Mouse (Mus musculus): ENCODE results near the gene Colgalt2. TPM values are rescaled to one million over a fixed set of nuclear protein-coding genes. Genes with fewer than 3 reads are reported as not detected.
"Not testable (repeated sequence)": the region's sequence is repeated elsewhere in the genome, so short reads cannot be mapped to it uniquely, and the experiment has no call there.

Colgalt2 gene
- polyA plus RNA-seq, 1 experiment = 1.1 TPM

- Histone ChIP-seq H3K4me1 (replicated peaks; ENCODE audit: control insufficient read depth, insufficient read depth, low read length) (no peaks in the 10 kb centered on the region), H3K27me3 (ENCODE audit: control insufficient read depth, insufficient read depth, low read length) (no peaks in the 10 kb centered on the region), H3K36me3 (ENCODE audit: control insufficient read depth, insufficient read depth, low read length) (no peaks in the 10 kb centered on the region), H3K4me3 (ENCODE audit: control insufficient read depth, insufficient read depth, low read length) (no peak overlapping the region), H3K27ac (ENCODE audit: control insufficient read depth, insufficient read depth, low read length) (no peak overlapping the region)
- WGBS = 78% methylated on average over 4 of the region's 4 CpGs
- TF ChIP-seq CTCF (IDR thresholded peaks at IDR 0.05; ENCODE audit: borderline replicate concordance, control insufficient read depth, extremely low read depth, insufficient read depth, low read length, poor library complexity) (no peak), POLR2A (IDR thresholded peaks at IDR 0.05; ENCODE audit: control insufficient read depth, extremely low read depth, insufficient read depth, low read length, poor library complexity) (no peak)
- DNase-seq = no peak
Observed at GRCm38 (mm10) chr1:152434166-152434565, 34.5 kb downstream of the Colgalt2 start.

GRCm38 (mm10) chr1:152437518-152437917 is 37.9 kb downstream of the Colgalt2 start:
- H3K36me3 ChIP-seq (ENCODE audit: control insufficient read depth, insufficient read depth, low read length); H3K4me3 ChIP-seq (ENCODE audit: control insufficient read depth, insufficient read depth, low read length); H3K4me1 ChIP-seq (replicated peaks; ENCODE audit: control insufficient read depth, insufficient read depth, low read length); DNase-seq; H3K27ac ChIP-seq (ENCODE audit: control insufficient read depth, insufficient read depth, low read length); H3K27me3 ChIP-seq (ENCODE audit: control insufficient read depth, insufficient read depth, low read length): not testable (repeated sequence)
- 88% methylated on average over 17 of the region's 17 CpGs for WGBS

- WGBS = 73% methylated on average over 4 of the region's 4 CpGs
- H3K36me3 ChIP-seq (ENCODE audit: control insufficient read depth, insufficient read depth, low read length) = no peaks in the 10 kb centered on the region
- DNase-seq = no peak
- H3K27ac ChIP-seq (ENCODE audit: control insufficient read depth, insufficient read depth, low read length) = no peak overlapping the region
- H3K4me1 ChIP-seq (replicated peaks; ENCODE audit: control insufficient read depth, insufficient read depth, low read length) = no peaks in the 10 kb centered on the region
- H3K4me3 ChIP-seq (ENCODE audit: control insufficient read depth, insufficient read depth, low read length) = no peak overlapping the region
- TF ChIP-seq POLR2A (IDR thresholded peaks at IDR 0.05; ENCODE audit: control insufficient read depth, extremely low read depth, insufficient read depth, low read length, poor library complexity) (no peak), CTCF (IDR thresholded peaks at IDR 0.05; ENCODE audit: borderline replicate concordance, control insufficient read depth, extremely low read depth, insufficient read depth, low read length, poor library complexity) (no peak)
- H3K27me3 ChIP-seq (ENCODE audit: control insufficient read depth, insufficient read depth, low read length) = no peaks in the 10 kb centered on the region
Observed at GRCm38 (mm10) chr1:152439408-152439807, 39.8 kb downstream of the Colgalt2 start.

GRCm38 (mm10) chr1:152439874-152440273 is 40.2 kb downstream of the Colgalt2 start:
- DNase-seq = no peak
- Histone ChIP-seq H3K4me3 (ENCODE audit: control insufficient read depth, insufficient read depth, low read length) (no peak overlapping the region), H3K36me3 (ENCODE audit: control insufficient read depth, insufficient read depth, low read length) (no peaks in the 10 kb centered on the region), H3K4me1 (replicated peaks; ENCODE audit: control insufficient read depth, insufficient read depth, low read length) (no peaks in the 10 kb centered on the region), H3K27ac (ENCODE audit: control insufficient read depth, insufficient read depth, low read length) (no peak overlapping the region), H3K27me3 (ENCODE audit: control insufficient read depth, insufficient read depth, low read length) (no peaks in the 10 kb centered on the region)
- TF ChIP-seq POLR2A (IDR thresholded peaks at IDR 0.05; ENCODE audit: control insufficient read depth, extremely low read depth, insufficient read depth, low read length, poor library complexity) (no peak), CTCF (IDR thresholded peaks at IDR 0.05; ENCODE audit: borderline replicate concordance, control insufficient read depth, extremely low read depth, insufficient read depth, low read length, poor library complexity) (no peak)
- WGBS = 92% methylated on average over 10 of the region's 10 CpGs

- Histone ChIP-seq H3K4me3 (ENCODE audit: control insufficient read depth, insufficient read depth, low read length) (no peak overlapping the region), H3K4me1 (replicated peaks; ENCODE audit: control insufficient read depth, insufficient read depth, low read length) (no peaks in the 10 kb centered on the region), H3K27ac (ENCODE audit: control insufficient read depth, insufficient read depth, low read length) (no peak overlapping the region), H3K27me3 (ENCODE audit: control insufficient read depth, insufficient read depth, low read length) (no peaks in the 10 kb centered on the region), H3K36me3 (ENCODE audit: control insufficient read depth, insufficient read depth, low read length) (no peaks in the 10 kb centered on the region)
- WGBS = 93% methylated on average over 7 of the region's 7 CpGs
- DNase-seq = no peak
- TF ChIP-seq CTCF (IDR thresholded peaks at IDR 0.05; ENCODE audit: borderline replicate concordance, control insufficient read depth, extremely low read depth, insufficient read depth, low read length, poor library complexity) (no peak), POLR2A (IDR thresholded peaks at IDR 0.05; ENCODE audit: control insufficient read depth, extremely low read depth, insufficient read depth, low read length, poor library complexity) (no peak)
Observed at GRCm38 (mm10) chr1:152444630-152445029, 45.0 kb downstream of the Colgalt2 start.

GRCm38 (mm10) chr1:152445925-152446324 is 46.3 kb downstream of the Colgalt2 start:
- 94% methylated on average over 6 of the region's 6 CpGs for WGBS
- Histone ChIP-seq H3K27me3 (ENCODE audit: control insufficient read depth, insufficient read depth, low read length) (no peaks in the 10 kb centered on the region), H3K27ac (ENCODE audit: control insufficient read depth, insufficient read depth, low read length) (no peak overlapping the region), H3K4me3 (ENCODE audit: control insufficient read depth, insufficient read depth, low read length) (no peak overlapping the region), H3K4me1 (replicated peaks; ENCODE audit: control insufficient read depth, insufficient read depth, low read length) (no peaks in the 10 kb centered on the region), H3K36me3 (ENCODE audit: control insufficient read depth, insufficient read depth, low read length) (no peaks in the 10 kb centered on the region)
- no peak for DNase-seq
- TF ChIP-seq POLR2A (IDR thresholded peaks at IDR 0.05; ENCODE audit: control insufficient read depth, extremely low read depth, insufficient read depth, low read length, poor library complexity) (no peak), CTCF (IDR thresholded peaks at IDR 0.05; ENCODE audit: borderline replicate concordance, control insufficient read depth, extremely low read depth, insufficient read depth, low read length, poor library complexity) (no peak)

- peaks cover 5% of the 10 kb centered on the region; the same call in 1 of the 2 replicates for H3K4me1 ChIP-seq (replicated peaks; ENCODE audit: control insufficient read depth, insufficient read depth, low read length)
- H3K27me3 ChIP-seq (ENCODE audit: control insufficient read depth, insufficient read depth, low read length) = no peaks in the 10 kb centered on the region
- H3K27ac ChIP-seq (ENCODE audit: control insufficient read depth, insufficient read depth, low read length) = no peak overlapping the region
- DNase-seq = no peak
- no peak overlapping the region for H3K4me3 ChIP-seq (ENCODE audit: control insufficient read depth, insufficient read depth, low read length)
- H3K36me3 ChIP-seq (ENCODE audit: control insufficient read depth, insufficient read depth, low read length) = no peaks in the 10 kb centered on the region
- no peak for TF ChIP-seq POLR2A (IDR thresholded peaks at IDR 0.05; ENCODE audit: control insufficient read depth, extremely low read depth, insufficient read depth, low read length, poor library complexity)
- TF ChIP-seq CTCF (IDR thresholded peaks at IDR 0.05; ENCODE audit: borderline replicate concordance, control insufficient read depth, extremely low read depth, insufficient read depth, low read length, poor library complexity) = no peak
- WGBS = 93% methylated on average over 5 of the region's 5 CpGs
Observed at GRCm38 (mm10) chr1:152454536-152454935, 54.9 kb downstream of the Colgalt2 start.

All from thymus, adult 2 months (tissue).